Mouse (Mus musculus) monocyte, adult 2 months (primary cell): ENCODE results near the gene Gclm.
"Not testable (repeated sequence)": the region's sequence is repeated elsewhere in the genome, so short reads cannot be mapped to it uniquely, and the experiment has no call there.

Experiments used
- DNase-seq, 2 experiments: peaks; one replicate each; pipeline ENCODE4 v3.0.0; 2022; ENCODE audit warnings: low spot score in 2 of 2, low read depth in 1 of 2

The Gclm gene

DNA sequence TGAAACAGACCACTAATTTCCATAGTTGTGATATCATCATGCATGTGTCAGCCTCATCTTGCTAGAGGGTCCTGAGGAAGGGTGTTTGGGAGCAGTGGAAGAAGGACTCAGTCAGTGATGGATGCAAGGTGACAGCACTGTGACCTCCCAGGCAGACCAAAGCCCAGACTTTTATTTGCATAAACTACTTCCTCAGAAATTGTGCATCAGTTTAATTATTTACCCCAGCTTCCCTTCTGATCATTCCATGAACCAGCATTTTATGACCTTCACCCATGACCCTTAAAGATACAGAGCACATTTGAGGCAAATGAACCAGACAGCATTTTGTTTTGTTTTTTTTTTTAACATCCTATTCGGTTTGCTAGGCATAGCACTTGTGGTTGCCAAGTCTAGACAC is 9.6 kb upstream of the Gclm start:
- DNase-seq, result no peak

DNA sequence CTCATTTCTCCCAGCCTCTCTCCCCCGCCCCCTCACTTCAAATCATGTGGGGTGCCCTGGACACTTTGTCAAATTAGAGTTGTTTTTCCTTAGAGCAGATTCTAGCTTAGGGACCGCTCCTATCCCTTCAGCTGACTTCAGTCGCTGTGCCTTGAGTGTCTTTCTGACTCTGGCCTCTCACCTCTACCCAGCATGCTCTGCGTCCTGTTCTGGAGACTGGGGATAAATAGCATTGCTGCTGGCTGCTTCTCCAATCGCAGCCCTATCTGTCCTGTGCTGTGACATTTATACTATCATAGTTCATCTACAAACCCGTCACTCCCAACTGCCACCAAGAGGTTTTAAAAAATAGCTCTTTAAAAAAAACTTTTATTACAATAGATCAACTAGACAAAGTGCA is 2.5 kb upstream of the Gclm start:
- no peak for DNase-seq

DNA sequence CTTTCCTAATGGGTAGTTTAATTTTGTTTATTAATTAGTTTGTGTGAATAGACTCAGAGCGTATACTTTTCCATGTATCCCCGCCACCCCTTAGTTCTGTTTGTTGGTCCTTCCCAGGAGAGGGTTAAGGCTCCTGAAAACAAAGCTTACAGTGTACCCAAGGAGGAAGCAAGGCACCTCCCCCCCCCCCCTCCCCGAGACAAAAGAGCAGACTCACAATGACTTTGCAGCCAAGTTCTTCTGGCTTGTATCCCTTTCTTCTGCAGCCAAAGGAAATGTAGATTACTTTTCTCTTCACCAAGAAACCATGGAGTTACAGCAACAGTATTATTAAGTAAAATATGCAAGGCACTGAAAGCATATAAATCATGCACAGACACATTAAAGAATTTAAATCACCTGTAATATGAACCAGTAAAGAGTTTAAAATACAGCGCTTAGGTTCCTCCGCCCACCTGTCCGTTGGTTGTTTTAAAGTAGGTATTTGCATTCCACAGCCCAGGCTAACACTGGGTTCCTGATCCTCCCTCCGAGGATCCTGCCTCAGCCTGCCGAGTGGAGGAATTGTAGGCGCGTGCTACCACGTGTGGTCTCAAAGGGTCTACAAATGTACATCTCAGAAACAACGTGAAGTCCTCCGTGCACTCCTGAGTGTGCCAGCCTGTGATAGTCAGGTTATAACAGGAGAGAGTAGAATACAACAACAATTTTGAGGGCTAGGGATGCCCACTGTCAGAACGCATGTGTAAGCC is 1.8 kb upstream of the Gclm start:
- DNase-seq, result no peak

GRCm38 (mm10) chr3:122244759-122245158 is 598 bp upstream of the Gclm start:
- no peak for DNase-seq

DNA sequence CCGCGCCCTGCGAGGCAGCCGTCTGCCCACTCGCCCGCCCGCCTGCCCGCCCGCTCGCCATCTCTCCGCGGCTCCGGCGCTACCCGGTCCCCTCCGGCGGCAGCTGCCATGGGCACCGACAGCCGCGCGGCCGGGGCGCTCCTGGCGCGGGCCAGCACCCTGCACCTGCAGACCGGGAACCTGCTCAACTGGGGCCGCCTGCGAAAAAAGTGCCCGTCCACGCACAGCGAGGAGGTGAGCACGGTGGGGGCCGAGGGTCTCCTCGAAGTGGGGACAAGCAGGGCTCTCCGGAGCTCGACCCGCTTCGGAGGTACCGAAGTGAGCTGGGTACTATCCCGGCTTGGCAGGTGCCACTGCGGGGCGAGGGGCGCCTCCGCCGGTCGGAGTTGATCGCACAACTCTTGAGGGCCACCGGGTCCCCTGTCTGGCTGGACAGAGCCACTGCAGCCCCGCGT is 548 bp downstream of the Gclm start:
- DNase-seq, result peak in 1 of 2 experiments; percentile 18

DNA sequence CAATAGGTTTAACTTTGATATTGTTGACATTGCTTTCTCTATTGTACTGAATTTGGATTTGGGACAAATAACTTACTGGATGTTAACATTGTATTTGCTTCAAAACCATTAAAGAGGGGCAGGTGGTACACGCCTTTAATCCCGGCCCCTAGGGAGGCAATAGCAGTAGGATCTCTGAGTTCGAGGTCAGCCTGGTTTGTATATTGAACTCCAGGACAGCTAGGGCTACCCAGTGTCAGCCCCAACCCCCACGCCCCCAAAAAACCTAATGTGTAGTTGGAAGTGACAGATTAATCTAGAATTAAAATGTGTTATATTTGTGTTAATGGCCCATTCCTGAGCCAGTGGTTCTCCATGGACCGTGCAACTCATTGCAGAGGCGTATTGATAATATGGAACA is 1.0 kb downstream of the Gclm start:
- DNase-seq, result no peak

GRCm38 (mm10) chr3:122246986-122247767 is 1.8 kb downstream of the Gclm start:
- DNase-seq, result no peak

GRCm38 (mm10) chr3:122247768-122248100 is 2.4 kb downstream of the Gclm start:
- DNase-seq, result no peak

DNA sequence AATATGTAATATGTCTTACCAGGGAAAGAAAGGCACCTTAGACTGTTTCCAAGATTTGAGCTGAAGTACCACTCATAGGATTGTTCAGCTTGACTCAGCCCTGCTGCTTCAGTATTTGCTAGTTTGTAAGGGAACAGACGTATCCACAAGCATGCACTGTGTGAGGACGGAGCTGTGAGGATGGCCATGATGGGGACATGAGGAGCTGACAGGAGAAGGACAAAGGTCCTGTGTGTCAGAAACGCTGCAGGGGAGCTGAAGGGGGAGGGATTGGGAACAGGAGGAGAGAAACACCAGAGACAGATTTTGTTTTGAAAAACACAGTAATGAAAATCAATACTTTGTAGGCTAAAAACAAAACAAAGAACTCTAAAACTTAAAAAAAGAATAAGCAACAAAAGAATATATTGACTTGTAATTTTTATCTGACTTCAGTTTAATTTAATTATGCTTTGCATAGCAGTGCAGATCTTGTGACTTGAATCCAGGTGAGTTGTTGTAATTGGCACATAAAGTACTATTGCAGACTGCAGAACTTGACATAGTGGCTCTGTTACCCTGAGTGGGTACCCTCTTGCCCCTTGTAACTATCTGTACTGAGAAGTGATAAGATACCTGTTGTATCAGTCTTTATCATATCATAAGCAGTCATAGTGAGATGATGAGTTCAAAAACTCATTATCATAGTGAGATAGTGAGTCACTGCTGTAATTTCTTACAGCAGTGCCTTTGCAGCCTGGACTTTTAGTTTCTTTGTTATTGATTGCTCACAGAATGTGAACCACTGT is 7.3 kb downstream of the Gclm start:
- DNase-seq, result no peak

DNA sequence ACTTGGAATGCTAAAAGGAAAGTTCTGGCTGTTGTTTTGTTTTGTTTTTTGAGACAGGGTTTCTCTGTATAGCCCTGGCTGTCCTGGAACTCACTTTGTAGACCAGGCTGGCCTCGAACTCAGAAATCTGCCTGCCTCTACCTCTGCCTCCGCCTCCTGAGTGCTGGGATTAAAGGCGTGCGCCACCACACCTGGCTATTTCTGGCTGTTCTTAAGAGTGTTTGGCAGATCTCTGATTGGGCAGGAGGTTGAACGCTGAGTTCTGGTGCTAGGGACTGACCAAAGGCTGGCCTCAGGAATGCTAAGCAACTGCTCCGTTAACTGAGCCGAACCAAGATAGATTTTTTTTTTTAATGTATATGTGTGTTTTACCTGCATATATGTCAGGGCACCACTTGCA is 8.7 kb downstream of the Gclm start:
- not testable (repeated sequence) for DNase-seq

GRCm38 (mm10) chr3:122269986-122270385 is 24.6 kb downstream of the Gclm start:
- DNase-seq, result no peak

DNA sequence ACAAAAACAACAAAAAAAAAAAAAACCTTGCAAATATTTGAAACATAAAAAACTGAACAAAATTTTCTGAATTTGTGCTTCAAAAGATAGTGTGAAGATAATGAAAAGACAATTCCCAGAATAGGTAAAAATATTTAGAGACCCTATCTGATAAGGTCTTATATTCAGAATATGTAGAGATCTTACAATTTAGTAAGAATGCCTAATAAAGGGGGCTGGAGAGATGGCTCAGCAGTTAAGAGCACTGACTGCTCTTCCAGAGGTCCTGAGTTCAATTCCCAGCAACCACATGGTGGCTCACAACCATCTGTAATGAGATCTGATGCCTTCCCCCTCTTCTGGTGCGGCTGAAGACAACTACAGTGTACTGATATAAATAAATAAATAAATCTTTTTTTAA is 27.2 kb downstream of the Gclm start:
- DNase-seq, result not testable (repeated sequence)

GRCm38 (mm10) chr3:122273407-122274240 is 28.3 kb downstream of the Gclm start:
- no peak for DNase-seq

DNA sequence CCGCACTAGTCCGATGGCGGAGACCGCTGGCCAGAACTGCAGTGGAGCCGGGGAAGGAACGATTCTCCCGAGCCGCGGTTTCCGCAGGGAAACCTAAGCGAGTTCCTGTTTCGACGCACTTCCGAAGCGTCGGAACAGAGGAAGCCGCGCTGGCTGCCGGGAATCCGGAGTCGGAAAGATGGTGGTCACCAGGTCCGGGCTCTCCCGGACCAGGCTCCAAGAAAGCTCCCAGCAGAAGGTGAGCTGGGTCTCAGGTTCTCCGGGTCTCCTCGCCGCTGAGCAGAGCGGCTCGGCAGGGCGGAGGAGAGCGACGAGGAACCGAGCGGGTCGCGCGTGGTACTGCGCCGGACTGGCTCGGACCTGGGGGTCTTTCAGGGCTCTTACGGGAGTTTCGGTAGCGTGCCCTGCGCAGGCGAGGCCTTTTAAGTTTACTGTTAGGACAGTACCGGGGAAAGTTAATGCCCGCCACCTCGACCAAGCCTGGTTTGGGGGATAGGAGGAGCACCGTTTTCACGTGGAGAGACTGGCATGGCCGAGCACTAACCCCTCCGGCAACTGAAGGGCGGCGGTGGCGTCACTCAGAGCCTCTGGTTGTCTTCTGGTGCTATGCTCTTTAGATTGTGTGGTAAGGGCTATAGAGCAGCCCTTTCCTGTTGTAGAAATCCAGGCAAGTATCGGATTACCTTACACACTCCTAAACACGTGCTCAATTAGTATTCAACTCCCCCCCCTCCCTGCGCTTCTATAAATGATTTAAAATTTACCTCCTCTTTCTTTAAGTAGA is 29.1 kb downstream of the Gclm start, which contains the start of gene Dnttip2:
Gene Dnttip2, plus strand, starts transcription at position 148 of the 784 bp plus-strand sequence.
- peak; percentile 81 to 85 for DNase-seq

- DNase-seq, result no peak
Measured at GRCm38 (mm10) chr3:122275111-122275510, 29.8 kb downstream of the Gclm start.

DNA sequence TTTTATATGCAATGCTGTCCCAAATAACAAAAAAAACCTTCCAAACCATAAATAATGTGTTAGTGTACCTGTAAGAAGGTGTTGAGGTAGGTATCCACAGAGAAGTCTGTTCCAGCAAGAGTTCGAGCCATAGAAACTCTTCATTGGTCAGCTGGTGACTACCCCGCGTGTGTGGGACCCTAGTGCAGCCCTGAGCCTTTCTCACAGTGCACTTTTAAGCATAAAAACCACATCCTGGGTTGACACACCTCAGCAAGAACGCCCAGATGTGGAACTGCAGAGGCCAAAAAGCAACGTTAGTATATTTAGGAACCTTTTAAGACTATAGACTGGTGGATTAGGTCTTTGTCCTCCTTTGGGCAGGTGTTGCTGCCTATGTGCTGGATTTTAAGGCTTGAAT is 41.8 kb downstream of the Gclm start:
- no peak for DNase-seq

DNA sequence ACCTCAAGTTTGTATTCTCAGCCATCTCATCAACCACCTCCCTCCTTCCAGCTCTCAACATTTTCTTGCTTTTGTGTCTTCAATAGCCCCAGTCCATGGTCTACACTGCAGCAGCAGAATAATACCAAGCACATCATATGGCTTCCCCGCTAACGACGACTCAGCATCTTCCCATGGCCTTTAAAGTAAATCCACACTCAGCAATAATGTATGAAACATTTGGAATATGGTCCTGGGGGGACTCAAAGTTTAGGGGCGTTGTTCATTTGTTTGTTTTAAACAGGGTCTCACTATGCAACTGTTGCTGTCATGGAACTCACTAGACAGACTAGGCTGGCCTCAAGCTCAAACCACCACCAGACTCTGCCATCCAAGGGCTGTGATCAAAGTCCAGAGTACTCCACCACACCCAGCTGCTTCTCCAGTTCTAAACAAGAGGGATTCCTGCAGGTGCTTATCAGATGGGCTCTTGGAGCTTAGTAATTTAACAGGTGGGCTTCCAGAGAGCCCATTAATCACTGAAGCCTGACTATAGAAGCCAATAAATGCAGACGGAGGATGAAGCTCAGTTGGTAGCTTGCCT is 43.3 kb downstream of the Gclm start:
- DNase-seq, result no peak

DNA sequence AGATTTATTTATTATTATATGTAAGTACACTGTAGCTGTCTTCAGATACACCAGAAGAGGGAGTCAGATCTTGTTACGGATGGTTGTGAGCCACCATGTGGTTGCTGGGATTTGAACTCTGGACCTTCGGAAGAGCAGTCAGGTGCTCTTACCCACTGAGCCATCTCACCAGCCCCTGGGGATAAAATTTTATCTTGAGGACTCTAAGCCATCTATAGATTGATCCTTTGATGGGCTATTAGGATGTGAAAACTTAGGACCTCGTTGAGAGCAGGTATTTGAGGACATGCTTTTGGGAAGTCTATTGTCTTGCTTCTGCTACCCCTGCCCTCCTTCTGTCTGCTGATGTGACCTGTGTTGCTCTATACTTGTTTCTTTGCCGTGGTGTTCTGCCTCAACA is 44.0 kb downstream of the Gclm start:
- not testable (repeated sequence) for DNase-seq

DNA sequence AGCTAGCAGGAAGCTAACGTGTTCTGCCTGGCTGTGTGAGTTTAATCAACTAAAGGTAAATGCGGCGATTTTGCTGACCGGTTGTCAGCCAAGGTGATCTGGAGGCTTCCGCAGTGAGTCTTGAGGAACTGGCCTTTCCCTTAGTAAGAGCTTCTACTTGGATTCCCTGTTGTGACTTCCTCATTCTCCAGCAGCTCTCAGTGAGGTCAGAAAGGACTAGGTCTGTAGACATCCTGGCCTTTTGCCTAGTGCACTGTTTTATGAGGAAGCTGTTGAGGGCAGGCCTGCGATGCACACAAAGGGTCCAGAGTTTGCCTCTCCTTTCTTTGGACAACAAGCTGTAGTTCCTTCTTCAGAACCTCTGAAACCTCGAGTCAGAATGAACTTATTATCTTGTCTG is 45.3 kb downstream of the Gclm start:
- DNase-seq, result peak; percentile 49 to 57

GRCm38 (mm10) chr3:122291828-122292227 is 46.5 kb downstream of the Gclm start:
- DNase-seq, result no peak
